Mouse (Mus musculus) limb, embryonic 10.5 days (tissue): ENCODE measurements around the gene Trmt5. TPM values are rescaled to one million over a fixed set of nuclear protein-coding genes. Genes with fewer than 3 reads are reported as not detected.

Source experiments
- DNase-seq: peaks from one replicate; pipeline ENCODE4 v3.0.0-alpha.2; 2017; ENCODE audit warnings: low spot score
- H3K27ac ChIP-seq: fragments of 300-500 bp; sonication (generic); 2 replicates; pipeline ENCODE4 v1.5.1; 2016; ENCODE audit warnings: mild to moderate bottlenecking
- H3K27me3 ChIP-seq: fragments of 300-500 bp; sonication (generic); 2 replicates; pipeline ENCODE4 v1.6.1; 2016; ENCODE audit warnings: low read depth, mild to moderate bottlenecking; ENCODE audit not compliant: poor library complexity, severe bottlenecking
- H3K36me3 ChIP-seq: fragments of 300-500 bp; sonication (generic); 2 replicates; pipeline ENCODE4 v1.6.1; 2016; ENCODE audit warnings: mild to moderate bottlenecking, moderate library complexity
- H3K4me1 ChIP-seq: fragments of 300-500 bp; sonication (generic); 2 replicates; pipeline ENCODE4 v1.6.1; 2016
- H3K4me3 ChIP-seq: fragments of 300-500 bp; sonication (generic); 2 replicates; pipeline ENCODE4 v1.5.1; 2016; ENCODE audit warnings: mild to moderate bottlenecking, moderate library complexity
- H3K9me3 ChIP-seq: fragments of 300-500 bp; sonication (generic); replicated peaks from 2 replicates; pipeline ENCODE4 v1.6.1; 2016; ENCODE audit warnings: mild to moderate bottlenecking
- WGBS: fragments of 180-500 bp; shearing (Covaris S2); methylation state at CpG from one replicate; pipeline ENCODE4 v1.1.7; 2016; 5-methylcytosine and 5-hydroxymethylcytosine counted together
- polyA plus RNA-seq: library from polyadenylated mRNA; unstranded; fragments of >200 nt; fragmentation: Nextera tagmentation; extraction: Ambion mirVana; gene quantifications from 2 replicates; pipeline ENCODE4 v1.2.1, GENCODE M21; 2016

Trmt5 gene
- 23.3 and 24.5 TPM in 2 replicates for polyA plus RNA-seq

DNA sequence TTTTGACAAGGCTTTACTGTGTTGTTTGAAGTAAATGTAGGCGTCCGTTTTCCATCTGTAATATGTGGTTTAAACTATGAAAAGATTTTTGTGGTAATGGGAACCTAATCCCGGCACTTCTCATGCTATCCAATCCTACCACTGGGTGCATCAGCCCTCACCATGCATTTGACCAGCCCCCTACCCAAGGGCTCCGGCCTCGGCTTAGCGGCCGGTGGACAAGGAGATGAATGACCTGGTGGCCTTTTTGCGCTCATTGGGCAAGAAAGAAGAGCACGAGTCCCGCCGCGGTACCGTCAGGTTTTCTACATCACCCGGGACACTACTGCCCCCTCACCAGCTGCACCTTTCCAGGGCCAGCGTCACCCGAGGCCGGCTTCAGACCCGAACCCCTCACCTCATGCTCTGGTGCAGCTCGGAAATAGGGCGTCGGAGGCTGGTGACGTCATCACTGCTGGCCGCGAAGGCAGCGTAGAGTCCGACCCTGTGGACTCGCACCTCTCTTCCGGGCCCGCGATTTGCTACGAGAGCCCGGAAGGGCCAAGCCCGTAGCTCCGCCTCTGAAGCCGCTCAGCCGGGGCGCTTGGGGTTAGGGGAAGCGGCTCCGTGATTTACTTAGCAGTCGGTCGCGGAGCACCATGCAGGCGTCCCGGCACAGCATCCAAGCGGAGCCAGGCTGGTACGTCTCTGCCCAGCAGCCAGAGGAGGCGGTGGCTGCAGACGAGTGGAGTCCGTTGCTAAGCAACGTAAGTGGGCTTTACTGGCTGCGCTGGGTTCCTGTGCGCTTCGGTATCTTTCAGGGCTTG is at the start of gene Trmt5, which contains the start of gene Slc38a6:
Gene Trmt5, minus strand, starts transcription at position 424 of the 806 bp plus-strand sequence.
Gene Slc38a6, plus strand, starts transcription at position 493 of the 806 bp plus-strand sequence.
- under 1% methylated on average over 53 of the region's 53 CpGs for WGBS
- H3K4me3 ChIP-seq = peak within 1 kb of the TSS; percentile 84
- peak within 1 kb of the TSS; percentile 91 for H3K27ac ChIP-seq
- DNase-seq = peak; percentile 96
- no peaks in the 10 kb centered on the region for H3K27me3 ChIP-seq
- H3K4me1 ChIP-seq = peaks cover 21% of the 10 kb centered on the region
- peaks cover 44% of the 10 kb centered on the region for H3K36me3 ChIP-seq
- H3K9me3 ChIP-seq = no peaks in the 10 kb centered on the region

DNA sequence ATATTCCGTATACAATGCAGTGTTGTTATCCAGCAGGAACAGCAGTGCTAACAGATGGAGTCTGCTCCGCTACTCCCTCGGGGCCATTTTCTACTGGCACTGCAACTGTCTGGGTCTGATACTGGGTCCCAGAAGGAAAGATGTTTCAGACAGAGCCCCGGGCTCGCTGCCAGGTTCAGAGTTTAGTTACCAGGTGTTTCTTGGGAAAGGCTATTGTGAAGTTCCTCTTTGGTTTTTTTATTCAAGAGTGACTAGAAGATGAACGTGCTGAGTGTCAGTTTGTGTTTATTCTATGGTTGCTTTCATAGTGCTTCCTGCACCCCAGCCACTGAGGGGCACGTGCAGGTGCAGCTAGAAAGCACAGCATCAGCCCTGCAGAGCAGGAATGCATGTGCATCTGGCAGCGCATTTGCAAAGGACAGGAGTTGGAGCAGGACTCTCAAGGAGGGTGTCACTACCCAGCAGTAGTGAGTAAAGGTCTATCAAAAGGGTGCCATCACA is 47.6 kb upstream of the Trmt5 start:
- WGBS = 83% methylated on average over 8 of the region's 8 CpGs
- no peak for DNase-seq
- Histone ChIP-seq H3K9me3 (no peaks in the 10 kb centered on the region), H3K27me3 (no peaks in the 10 kb centered on the region), H3K4me3 (no peak overlapping the region), H3K4me1 (peaks cover 55% of the 10 kb centered on the region), H3K27ac (0 out of 2 replicates have a peak overlapping the region, but pooled peaks have one; percentile 10), H3K36me3 (no peaks in the 10 kb centered on the region)

DNA sequence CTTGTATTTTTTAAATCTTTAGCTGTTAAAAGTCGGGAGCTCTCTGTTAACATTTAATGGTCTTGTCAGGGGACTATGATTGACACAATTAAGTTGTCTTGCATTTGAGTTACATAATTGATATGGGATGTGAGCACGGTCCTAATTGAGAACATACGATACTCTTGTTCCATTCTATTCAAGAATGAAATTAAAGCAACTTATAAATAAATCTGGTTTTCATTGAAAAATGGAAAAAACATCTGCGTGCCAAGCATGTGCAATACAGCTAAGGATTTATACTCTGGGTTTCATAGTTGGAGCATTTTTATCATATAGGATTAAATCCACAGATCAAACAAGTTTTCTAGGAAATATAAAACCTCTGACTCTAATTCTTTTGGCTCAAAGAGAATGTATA is 46.2 kb upstream of the Trmt5 start:
- 54% methylated on average over 4 of the region's 4 CpGs for WGBS
- Histone ChIP-seq H3K27me3 (no peaks in the 10 kb centered on the region), H3K9me3 (no peaks in the 10 kb centered on the region), H3K4me3 (no peak overlapping the region), H3K4me1 (peaks cover 47% of the 10 kb centered on the region), H3K36me3 (no peaks in the 10 kb centered on the region), H3K27ac (no peak overlapping the region)
- no peak for DNase-seq

DNA sequence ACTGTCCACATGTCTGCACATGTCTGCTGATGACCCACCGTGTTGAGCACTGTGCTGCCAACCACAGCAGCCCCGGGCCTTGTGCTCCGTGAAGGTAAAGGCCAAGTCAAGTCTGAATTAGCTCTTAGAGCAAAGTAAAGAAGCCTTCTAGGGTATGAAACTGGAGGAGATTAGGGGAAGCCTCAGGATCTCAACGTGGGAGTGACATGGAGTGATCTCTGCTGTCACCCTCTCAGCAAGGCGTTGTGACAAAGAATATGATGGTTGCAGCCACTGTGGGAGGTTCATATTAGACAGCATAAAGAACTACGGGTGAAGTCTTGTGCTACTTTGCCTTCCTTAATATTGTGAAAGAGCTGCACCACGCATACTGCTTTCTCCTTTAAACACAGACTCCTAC is 43.7 kb upstream of the Trmt5 start:
- Histone ChIP-seq H3K9me3 (no peaks in the 10 kb centered on the region), H3K4me3 (no peak overlapping the region), H3K4me1 (peaks cover 49% of the 10 kb centered on the region), H3K27me3 (no peaks in the 10 kb centered on the region), H3K36me3 (no peaks in the 10 kb centered on the region), H3K27ac (no peak overlapping the region)
- 86% methylated on average over 7 of the region's 7 CpGs for WGBS
- DNase-seq = no peak

DNA sequence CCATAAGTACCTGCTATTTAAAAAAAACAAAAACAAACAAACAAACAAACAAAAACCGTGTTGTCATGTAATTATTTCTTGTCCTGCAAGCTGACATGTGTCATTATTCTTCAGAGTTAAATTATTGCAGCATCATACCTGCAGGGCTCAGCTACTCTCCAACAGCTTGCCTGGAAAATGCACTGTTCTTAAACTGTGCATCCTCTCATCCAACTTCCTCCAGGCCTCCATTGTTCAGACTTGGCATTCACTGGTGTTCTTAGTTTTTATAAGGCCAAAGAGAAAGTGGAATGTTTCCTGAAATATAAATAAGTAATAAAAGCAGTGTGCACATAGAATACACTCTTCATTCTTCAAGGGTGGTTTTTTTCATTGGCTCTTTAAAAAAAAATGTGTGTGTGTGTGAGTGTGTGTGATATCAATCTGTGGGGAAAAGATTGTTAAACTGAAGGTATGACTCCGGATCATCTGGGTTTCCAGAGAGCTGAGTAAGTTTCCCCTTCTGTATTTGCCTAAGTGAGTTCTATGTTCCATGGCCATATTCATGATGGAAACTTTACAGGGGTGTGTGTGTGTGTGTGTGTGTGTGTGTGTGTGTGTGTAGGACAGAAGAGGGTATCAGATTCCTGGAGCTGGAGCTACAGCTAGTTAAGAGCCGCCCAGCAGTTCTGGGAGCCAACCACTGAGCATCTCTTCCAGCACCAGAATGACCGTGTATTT is 42.1 kb upstream of the Trmt5 start:
- no peak for DNase-seq
- Histone ChIP-seq H3K27ac (no peak overlapping the region), H3K4me1 (peaks cover 40% of the 10 kb centered on the region), H3K9me3 (no peaks in the 10 kb centered on the region), H3K27me3 (no peaks in the 10 kb centered on the region), H3K4me3 (no peak overlapping the region), H3K36me3 (no peaks in the 10 kb centered on the region)
- WGBS = 89% methylated on average over 4 of the region's 4 CpGs

DNA sequence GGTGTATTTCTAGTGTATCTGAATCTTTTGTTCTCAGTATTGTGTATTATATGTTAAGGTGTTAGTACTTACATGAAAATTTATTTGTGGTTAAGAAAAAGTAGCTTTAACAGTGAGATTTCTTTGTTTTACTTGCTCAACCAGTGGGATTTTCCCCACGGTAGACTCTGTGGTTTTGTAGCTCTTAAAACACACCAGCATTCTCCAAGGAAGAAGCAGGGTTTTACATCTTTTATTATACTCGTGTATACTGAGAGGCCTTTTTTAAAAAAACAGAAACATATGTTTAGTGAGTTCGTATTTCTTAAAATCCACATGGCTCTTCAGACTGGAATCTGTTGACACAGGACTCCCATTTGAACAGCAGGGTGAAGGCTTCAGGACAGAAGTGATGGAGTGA is 40.9 kb upstream of the Trmt5 start:
- Histone ChIP-seq H3K27me3 (no peaks in the 10 kb centered on the region), H3K27ac (no peak overlapping the region), H3K36me3 (no peaks in the 10 kb centered on the region), H3K4me1 (peaks cover 33% of the 10 kb centered on the region), H3K4me3 (no peak overlapping the region), H3K9me3 (no peaks in the 10 kb centered on the region)
- 67% methylated on average over 3 of the region's 3 CpGs for WGBS
- DNase-seq = no peak

DNA sequence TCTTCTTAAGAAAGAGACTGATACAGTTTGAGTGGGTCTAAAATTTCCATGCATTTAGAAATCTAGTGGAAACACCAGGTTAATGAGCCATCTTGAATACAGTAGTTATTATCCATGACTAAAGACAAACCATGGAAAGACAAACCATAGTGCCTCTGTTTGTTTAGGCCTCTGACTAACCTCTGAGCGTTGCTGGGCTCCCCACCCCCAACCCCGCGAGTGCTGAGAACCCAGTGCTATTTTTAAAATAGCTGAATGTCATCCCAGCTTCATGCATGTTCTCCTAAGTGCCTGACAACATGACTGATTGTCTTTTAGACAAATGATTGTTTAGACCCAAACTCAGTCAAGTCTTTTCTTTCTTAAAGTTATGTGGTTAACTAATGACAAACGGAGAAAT is 39.1 kb upstream of the Trmt5 start:
- DNase-seq = no peak
- Histone ChIP-seq H3K9me3 (no peaks in the 10 kb centered on the region), H3K36me3 (0 out of 2 replicates have a peak, but pooled peaks cover 2% of the 10 kb centered on the region), H3K27me3 (no peaks in the 10 kb centered on the region), H3K27ac (no peak overlapping the region), H3K4me3 (no peak overlapping the region), H3K4me1 (peaks cover 24% of the 10 kb centered on the region)
- WGBS = 66% methylated on average over 4 of the region's 4 CpGs

DNA sequence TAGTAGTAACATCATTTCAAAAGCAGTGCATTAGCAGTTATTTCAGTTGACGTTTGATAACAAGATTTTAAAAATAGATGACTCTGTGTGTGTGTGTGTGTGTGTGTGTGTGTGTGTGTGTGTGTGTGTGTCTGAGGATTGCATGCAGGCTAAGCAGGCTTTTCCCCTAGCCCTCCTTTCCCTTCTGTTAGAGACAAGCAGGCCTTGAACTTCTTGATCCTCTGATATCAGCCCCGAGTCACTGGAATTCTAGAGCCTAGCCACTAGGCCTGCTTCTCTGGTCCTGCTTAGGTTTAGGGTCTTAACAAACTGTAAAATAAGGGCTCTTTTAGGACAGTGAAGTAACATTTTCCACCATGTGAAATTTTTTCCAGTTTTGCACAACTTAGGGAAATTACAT is 38.7 kb upstream of the Trmt5 start:
- Histone ChIP-seq H3K27ac (no peak overlapping the region), H3K36me3 (0 out of 2 replicates have a peak, but pooled peaks cover 4% of the 10 kb centered on the region), H3K4me3 (no peak overlapping the region), H3K4me1 (peaks cover 23% of the 10 kb centered on the region), H3K27me3 (no peaks in the 10 kb centered on the region), H3K9me3 (no peaks in the 10 kb centered on the region)
- DNase-seq = no peak
- WGBS = 61% methylated on average over 2 of the region's 2 CpGs

DNA sequence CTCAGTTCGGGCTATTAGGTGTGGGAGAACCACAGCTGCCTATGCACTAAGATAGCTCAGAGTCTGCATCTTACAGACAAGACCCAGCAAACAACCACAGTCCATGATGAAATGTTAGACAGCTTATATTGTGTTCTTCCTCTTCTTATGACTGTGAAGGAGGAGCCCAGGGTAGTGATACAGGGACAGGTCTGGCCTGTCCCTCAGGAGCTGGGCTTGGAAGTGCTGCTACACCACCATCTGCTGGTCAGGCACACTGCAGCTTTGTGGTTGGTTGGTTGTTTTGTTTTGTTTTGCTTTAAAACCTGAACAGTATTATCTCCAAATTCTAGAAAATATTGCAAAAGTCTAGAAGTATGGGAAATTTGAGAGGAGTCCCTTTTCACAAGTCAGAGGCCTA is 38.2 kb upstream of the Trmt5 start:
- H3K36me3 ChIP-seq = 0 out of 2 replicates have a peak, but pooled peaks cover 4% of the 10 kb centered on the region
- no peak overlapping the region for H3K27ac ChIP-seq
- H3K4me1 ChIP-seq = peaks cover 23% of the 10 kb centered on the region
- DNase-seq = no peak
- H3K27me3 ChIP-seq = no peaks in the 10 kb centered on the region
- no peak overlapping the region for H3K4me3 ChIP-seq
- no peaks in the 10 kb centered on the region for H3K9me3 ChIP-seq
- WGBS = 89% methylated on average over 1 of the region's 1 CpGs

DNA sequence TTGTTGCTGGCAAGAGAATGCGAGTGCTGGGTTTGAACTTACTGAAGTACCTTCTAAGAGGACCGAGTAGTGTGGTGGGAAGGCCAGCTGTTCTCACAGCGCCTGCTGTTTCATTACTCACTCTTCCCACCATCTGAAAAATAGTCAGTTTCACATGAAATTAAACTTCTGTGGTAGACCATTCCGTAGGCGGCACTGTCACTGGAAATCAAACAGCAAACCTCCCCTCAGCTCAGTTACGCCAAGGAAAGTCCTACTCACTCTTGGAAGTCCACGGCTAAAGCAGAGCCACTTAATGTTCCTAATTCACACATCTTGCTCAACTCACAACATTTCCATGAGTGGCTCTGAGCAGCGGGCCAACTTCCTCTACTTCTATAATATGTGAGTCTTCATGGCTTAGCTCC is 37.7 kb upstream of the Trmt5 start:
- Histone ChIP-seq H3K4me1 (peaks cover 23% of the 10 kb centered on the region), H3K9me3 (no peaks in the 10 kb centered on the region), H3K27ac (no peak overlapping the region), H3K36me3 (0 out of 2 replicates have a peak, but pooled peaks cover 4% of the 10 kb centered on the region), H3K27me3 (no peaks in the 10 kb centered on the region), H3K4me3 (no peak overlapping the region)
- DNase-seq = no peak
- 93% methylated on average over 8 of the region's 8 CpGs for WGBS

DNA sequence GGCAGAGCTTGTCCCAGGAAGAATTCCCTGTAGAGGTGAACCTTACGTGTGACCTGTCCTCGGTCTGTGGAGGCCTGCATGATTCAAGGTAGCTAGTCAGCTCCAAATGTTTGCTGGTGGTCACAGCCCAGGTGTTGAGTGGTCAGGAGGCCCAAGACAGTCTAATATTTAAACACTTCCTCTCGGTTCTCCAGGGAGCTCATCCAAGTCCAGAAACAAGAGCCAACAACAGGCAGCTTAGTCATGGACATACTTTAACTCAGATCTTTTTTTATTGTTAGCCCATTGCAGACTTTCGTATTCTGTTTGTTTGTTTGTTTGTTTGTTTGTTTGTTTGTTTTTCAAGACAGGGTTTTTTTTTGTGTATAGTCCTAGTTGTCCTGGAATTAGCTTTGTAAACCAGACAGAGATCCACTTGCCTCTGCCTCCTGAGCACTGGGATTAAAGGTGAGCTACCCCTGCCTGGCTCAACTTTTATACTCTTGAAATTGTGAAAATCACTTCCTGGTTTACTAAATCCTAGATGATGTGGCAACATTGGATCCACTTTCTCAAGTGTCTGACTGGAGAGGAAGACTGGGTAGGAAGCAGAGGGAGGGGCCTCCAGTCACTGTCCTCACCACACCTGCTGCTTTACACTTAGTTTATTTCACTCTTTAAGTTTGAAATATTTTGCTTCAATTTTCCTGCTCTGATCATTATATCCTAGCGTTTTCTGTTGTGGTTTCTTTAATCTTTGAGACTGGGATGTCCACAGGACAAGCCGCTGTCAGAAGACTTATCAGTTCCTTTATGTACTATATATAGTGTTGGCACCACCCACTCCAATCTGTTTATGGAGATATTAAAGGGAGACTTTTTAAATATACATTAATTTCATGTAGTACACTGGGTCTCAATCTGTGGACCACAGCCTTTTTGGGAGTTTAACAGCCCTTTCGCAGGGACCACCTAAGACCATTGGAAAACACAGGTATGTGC is 31.5 kb upstream of the Trmt5 start:
- H3K4me3 ChIP-seq = no peak overlapping the region
- peaks cover 7% of the 10 kb centered on the region; the same call in 1 of the 2 replicates for H3K4me1 ChIP-seq
- no peak overlapping the region for H3K27ac ChIP-seq
- H3K27me3 ChIP-seq = no peaks in the 10 kb centered on the region
- DNase-seq = no peak
- H3K36me3 ChIP-seq = peaks cover 13% of the 10 kb centered on the region
- no peaks in the 10 kb centered on the region for H3K9me3 ChIP-seq
- WGBS = 92% methylated on average over 7 of the region's 7 CpGs

DNA sequence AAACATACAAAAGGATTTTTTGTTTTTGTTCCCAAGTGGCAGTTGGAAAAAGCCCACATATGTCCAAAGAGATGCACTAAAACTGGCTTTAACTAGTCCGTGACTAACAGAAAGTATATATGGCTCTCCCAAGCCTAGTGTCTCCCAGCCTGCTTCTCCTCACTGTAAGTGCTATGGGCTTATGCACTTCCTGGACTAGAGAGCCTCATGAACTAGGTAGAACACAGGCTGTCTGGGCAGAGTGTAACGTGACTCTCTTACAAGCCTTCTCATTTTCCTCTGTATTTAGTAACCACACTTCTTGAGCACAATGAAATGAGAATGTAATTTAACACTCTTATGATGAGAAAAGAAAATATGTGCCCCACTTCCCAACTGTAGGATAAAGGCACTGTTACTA is 22.2 kb upstream of the Trmt5 start:
- H3K27me3 ChIP-seq = no peaks in the 10 kb centered on the region
- no peak overlapping the region for H3K4me3 ChIP-seq
- H3K27ac ChIP-seq = no peak overlapping the region
- DNase-seq = no peak
- no peaks in the 10 kb centered on the region for H3K4me1 ChIP-seq
- H3K36me3 ChIP-seq = peaks cover 13% of the 10 kb centered on the region
- no peaks in the 10 kb centered on the region for H3K9me3 ChIP-seq
- WGBS = 94% methylated on average over 2 of the region's 2 CpGs
